In the genomic region with DNA sequence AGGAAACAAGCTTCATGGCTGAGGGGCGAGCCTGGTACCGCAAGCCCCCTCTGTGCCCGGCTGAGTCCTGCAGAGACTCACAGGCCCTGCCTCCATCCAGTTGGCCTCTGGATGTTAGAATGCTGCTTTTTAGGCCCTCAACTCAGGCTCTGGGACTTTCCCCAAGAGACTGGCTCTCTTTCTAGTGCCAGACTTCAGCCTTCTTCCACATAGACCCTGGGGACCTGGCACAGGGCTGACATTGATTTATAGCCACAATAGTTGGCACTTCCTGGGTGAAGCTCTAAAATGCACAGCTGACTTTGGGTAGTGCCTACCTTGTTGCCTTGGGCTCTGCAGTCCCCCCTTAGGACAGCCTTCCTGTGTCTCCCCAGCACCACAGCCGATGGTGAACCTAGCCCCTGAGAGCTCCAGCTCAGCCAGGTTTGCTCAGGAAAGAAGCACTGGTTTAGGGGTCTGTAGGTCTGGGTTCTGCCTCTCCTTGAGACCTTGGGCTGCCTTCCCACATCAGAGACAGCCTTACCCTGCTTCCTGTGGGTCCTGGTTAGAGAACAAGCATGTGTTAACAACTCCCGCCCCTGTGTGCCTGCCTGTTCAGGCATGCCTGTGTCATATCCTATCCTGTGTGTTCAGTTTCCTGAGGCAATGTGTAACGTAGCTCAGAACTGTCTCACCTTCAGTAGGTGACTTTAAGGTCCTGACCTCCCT, we compare ENCODE assay signal across 14 mouse cellular contexts. TPM values are rescaled to one million over a fixed set of nuclear protein-coding genes. Genes with fewer than 3 reads are reported as not detected.
A peak's percentile ranks its signal among the peaks of the same experiment; 100 is the strongest.
DNase-seq lines count a peak whose midpoint lies in the region; ATAC-seq and TF ChIP-seq lines count a peak whose summit lies in the region.
"Had no signal": no experiment of that assay in that cellular context is flagged by ENCODE, and none has a peak within 500 bp of the region (broad histone marks: within the 10 kb centered on the region; RNA-seq: fewer than 3 reads in every experiment).

No protein-coding gene starts in this region.

- peaks cover 7% of the 10 kb centered on the region; the same call in 1 of the 2 replicates for H3K9me3 ChIP-seq in embryonic facial prominence, embryonic 14.5 days (ENCODE audit: control insufficient read depth, low read length)
- H3K9me3 ChIP-seq in stomach, postnatal 0 days (ENCODE audit: control insufficient read depth, low read length), result no peaks in the 10 kb centered on the region; the same call in 1 of the 2 replicates

- WGBS in embryonic facial prominence, embryonic 14.5 days, result 74% methylated on average over 6 of the region's 6 CpGs
- WGBS in stomach, postnatal 0 days, result 79% methylated on average over 6 of the region's 6 CpGs

- no peak overlapping the region for H3K9ac ChIP-seq in embryonic facial prominence, embryonic 14.5 days (ENCODE audit: low read depth, low read length)
- H3K9ac ChIP-seq in stomach, postnatal 0 days (ENCODE audit: low read length), result no peak overlapping the region

- H3K4me2 ChIP-seq in embryonic facial prominence, embryonic 14.5 days (ENCODE audit: low read depth, low read length), result no peak overlapping the region
- no peak overlapping the region for H3K4me2 ChIP-seq in stomach, postnatal 0 days (replicated peaks; ENCODE audit: low read depth)

- no peaks in the 10 kb centered on the region for H3K36me3 ChIP-seq in embryonic facial prominence, embryonic 14.5 days (ENCODE audit: control insufficient read depth, insufficient read depth, low read length)
- H3K36me3 ChIP-seq in stomach, postnatal 0 days (ENCODE audit: control insufficient read depth, insufficient read depth, low read length), result no peaks in the 10 kb centered on the region
- H3K36me3 ChIP-seq: hindbrain, embryonic 10.5 days had no signal

- H3K27me3 ChIP-seq in embryonic facial prominence, embryonic 14.5 days (replicated peaks; ENCODE audit: control insufficient read depth, insufficient read depth, low read length), result no peaks in the 10 kb centered on the region
- H3K27me3 ChIP-seq in stomach, postnatal 0 days (ENCODE audit: control insufficient read depth, insufficient read depth, low read length), result no peaks in the 10 kb centered on the region

- no peak for TF ChIP-seq CTCF in stomach, postnatal 0 days (IDR thresholded peaks at IDR 0.05; ENCODE audit: low read depth)

- no peak for TF ChIP-seq EP300 in stomach, postnatal 0 days (optimal IDR thresholded peaks at IDR 0.05)

- H3K4me3 ChIP-seq in embryonic facial prominence, embryonic 14.5 days (ENCODE audit: low read depth, low read length), result no peak overlapping the region
- no peak overlapping the region for H3K4me3 ChIP-seq in stomach, postnatal 0 days (ENCODE audit: low read depth, low read length)
- H3K4me3 ChIP-seq: hindbrain, embryonic 10.5 days had no signal

- peak; percentile 67; the same call in 1 of the 2 replicates for ATAC-seq in embryonic facial prominence, embryonic 14.5 days (ENCODE audit: low read depth)
- no peak; the same call in 1 of the 2 replicates for ATAC-seq in stomach, postnatal 0 days (ENCODE audit: low FRiP score, low TSS enrichment)
- ATAC-seq: forebrain, embryonic 14.5 days had no signal

- DNase-seq in adrenal gland, postnatal 14 days, result peak; percentile 60
- no peak for DNase-seq in adrenal gland, adult 18-20 months (ENCODE audit: low spot score in 2 of 2)
- peak; percentile 57 for DNase-seq in 3T3-L1 (ENCODE audit: low read depth, low spot score)
- peak; percentile 75 for DNase-seq in embryonic facial prominence, embryonic 14.5 days (ENCODE audit: low spot score)
- DNase-seq in stomach, postnatal 0 days (ENCODE audit: low spot score), result no peak
- DNase-seq in cerebellum, postnatal 25 days, result no peak
- DNase-seq in Muller cell, postnatal 12 days (ENCODE audit: inconsistent ontology term), result no peak
- no peak for DNase-seq in layer of hippocampus, postnatal 25 days (ENCODE audit: extremely low spot score in 1 of 2, low spot score in 1 of 2)
- DNase-seq: kidney, postnatal 14 days; lung, postnatal 10 days; retina, postnatal 1 day had no signal

- no peaks in the 10 kb centered on the region for H3K4me1 ChIP-seq in embryonic facial prominence, embryonic 14.5 days (ENCODE audit: control insufficient read depth, insufficient read depth, low read length)
- H3K4me1 ChIP-seq in stomach, postnatal 0 days (replicated peaks; ENCODE audit: control insufficient read depth, insufficient read depth), result no peaks in the 10 kb centered on the region
- H3K4me1 ChIP-seq: hindbrain, embryonic 10.5 days had no signal

- no peak overlapping the region for H3K27ac ChIP-seq in embryonic facial prominence, embryonic 14.5 days (replicated peaks; ENCODE audit: low read depth, low read length)
- peak overlapping the region; percentile 65 for H3K27ac ChIP-seq in stomach, postnatal 0 days (replicated peaks)
- H3K27ac ChIP-seq: hindbrain, embryonic 10.5 days had no signal

RNA-seq across cellular contexts. Expression of a gene that starts 9.3 kb away (rescaled TPM):
- 0.22 and 0.45 TPM in 2 replicates for total RNA-seq in adrenal gland, postnatal 14 days (2021)
- under 1 TPM; 0.53 to 0.61 TPM for total RNA-seq in adrenal gland, adult 18-20 months (2021)
- polyA plus RNA-seq in embryonic facial prominence, embryonic 14.5 days (2014; fragmentation: Nextera tagmentation; extraction: Ambion mirVana), result 0.92 and 1.4 TPM in 2 replicates
- 0.81 and 1.1 TPM in 2 replicates for polyA plus RNA-seq in stomach, postnatal 0 days (2015; fragmentation: Nextera tagmentation; extraction: Ambion mirVana)
- total RNA-seq in layer of hippocampus, postnatal 25 days (2021), result under 1 TPM; 0.49 to 0.75 TPM

RNA-seq across cellular contexts. Expression of a gene that starts 17.2 kb away (rescaled TPM):
- total RNA-seq in adrenal gland, postnatal 14 days (2021), result 71.6 and 76.5 TPM in 2 replicates
- 10 to 100 TPM; 82.3 to 82.5 TPM for total RNA-seq in adrenal gland, adult 18-20 months (2021)
- polyA plus RNA-seq in embryonic facial prominence, embryonic 14.5 days (2014; fragmentation: Nextera tagmentation; extraction: Ambion mirVana), result 113 and 120 TPM in 2 replicates
- polyA plus RNA-seq in stomach, postnatal 0 days (2015; fragmentation: Nextera tagmentation; extraction: Ambion mirVana), result 136 and 142 TPM in 2 replicates
- total RNA-seq in layer of hippocampus, postnatal 25 days (2021), result 10 to 100 TPM; 91.9 to 96.2 TPM

RNA-seq across cellular contexts. Expression of a gene that starts 17.5 kb away (rescaled TPM):
- total RNA-seq in adrenal gland, postnatal 14 days (2021), result 384 and 477 TPM in 2 replicates
- total RNA-seq in adrenal gland, adult 18-20 months (2021), result 100 to 1,000 TPM; 442 to 451 TPM
- 1,001 and 1,064 TPM in 2 replicates for polyA plus RNA-seq in embryonic facial prominence, embryonic 14.5 days (2014; fragmentation: Nextera tagmentation; extraction: Ambion mirVana)
- polyA plus RNA-seq in stomach, postnatal 0 days (2015; fragmentation: Nextera tagmentation; extraction: Ambion mirVana), result 956 and 1,016 TPM in 2 replicates
- 100 to 1,000 TPM; 220 to 250 TPM for total RNA-seq in layer of hippocampus, postnatal 25 days (2021)

RNA-seq across cellular contexts. Expression of a gene that starts 56.2 kb away (rescaled TPM):
- total RNA-seq in adrenal gland, postnatal 14 days (2021), result 13.5 and 17.8 TPM in 2 replicates
- 10 to 100 TPM in 1 of 2 experiments, 1 to 10 TPM in 1; 6.3 to 12.2 TPM for total RNA-seq in adrenal gland, adult 18-20 months (2021)
- polyA plus RNA-seq in embryonic facial prominence, embryonic 14.5 days (2014; fragmentation: Nextera tagmentation; extraction: Ambion mirVana), result 15.3 and 18.7 TPM in 2 replicates
- polyA plus RNA-seq in stomach, postnatal 0 days (2015; fragmentation: Nextera tagmentation; extraction: Ambion mirVana), result 2.7 and 3.5 TPM in 2 replicates
- total RNA-seq in layer of hippocampus, postnatal 25 days (2021), result 1 to 10 TPM; 1.4 to 1.5 TPM
- polyA plus RNA-seq: C2C12 had no signal

Comparison
In these comparisons a context has a peak if more than half of its experiments do, and no peak if none do; other contexts are left out.
1. DNase-seq: peak in adrenal gland, postnatal 14 days (single experiment), 3T3-L1 (single experiment) and embryonic facial prominence, embryonic 14.5 days (single experiment); none in adrenal gland, adult 18-20 months (0 of 2), stomach, postnatal 0 days (single experiment), cerebellum, postnatal 25 days (0 of 2), Muller cell, postnatal 12 days (single experiment) and layer of hippocampus, postnatal 25 days (0 of 2).